Mouse (Mus musculus): ENCODE measurements around the gene Atp8b4. TPM values are rescaled to one million over a fixed set of nuclear protein-coding genes. Genes with fewer than 3 reads are reported as not detected.
"Not testable (repeated sequence)": the region's sequence is repeated elsewhere in the genome, so short reads cannot be mapped to it uniquely, and the experiment has no call there.

Gene Atp8b4
- polyA plus RNA-seq, 1 experiment from 2014 or later, result 0.13 TPM

GRCm38 (mm10) chr2:126524271-126524670 is 23.8 kb upstream of the Atp8b4 start:
- H3K4me2 ChIP-seq (ENCODE audit: low read length), result no peak overlapping the region
- H3K4me1 ChIP-seq (ENCODE audit: control insufficient read depth, insufficient read depth, low read length), result no peaks in the 10 kb centered on the region
- ATAC-seq (ENCODE audit: low FRiP score, low TSS enrichment) (no peak), DNase-seq (no peak)
- 73% methylated on average over 2 of the region's 2 CpGs for WGBS
- H3K27ac ChIP-seq (replicated peaks; ENCODE audit: low read depth, low read length), result no peak overlapping the region
- no peak overlapping the region for H3K9ac ChIP-seq (replicated peaks; ENCODE audit: low read length)
- no peaks in the 10 kb centered on the region for H3K9me3 ChIP-seq (ENCODE audit: control insufficient read depth, low read length)
- H3K27me3 ChIP-seq (ENCODE audit: control insufficient read depth, insufficient read depth, low read length), result no peaks in the 10 kb centered on the region
- no peaks in the 10 kb centered on the region for H3K36me3 ChIP-seq (ENCODE audit: control insufficient read depth, insufficient read depth, low read length)
- no peak overlapping the region for H3K4me3 ChIP-seq (replicated peaks; ENCODE audit: low read depth, low read length)

GRCm38 (mm10) chr2:126523101-126523745 is 22.7 kb upstream of the Atp8b4 start:
- H3K4me3 ChIP-seq (replicated peaks; ENCODE audit: low read depth, low read length); H3K4me1 ChIP-seq (ENCODE audit: control insufficient read depth, insufficient read depth, low read length); H3K27me3 ChIP-seq (ENCODE audit: control insufficient read depth, insufficient read depth, low read length); ATAC-seq (ENCODE audit: low FRiP score, low TSS enrichment); H3K4me2 ChIP-seq (ENCODE audit: low read length); H3K9me3 ChIP-seq (ENCODE audit: control insufficient read depth, low read length); H3K9ac ChIP-seq (replicated peaks; ENCODE audit: low read length); H3K27ac ChIP-seq (replicated peaks; ENCODE audit: low read depth, low read length); H3K36me3 ChIP-seq (ENCODE audit: control insufficient read depth, insufficient read depth, low read length); DNase-seq: not testable (repeated sequence)
- WGBS, result 64% methylated on average over 5 of the region's 5 CpGs

DNA sequence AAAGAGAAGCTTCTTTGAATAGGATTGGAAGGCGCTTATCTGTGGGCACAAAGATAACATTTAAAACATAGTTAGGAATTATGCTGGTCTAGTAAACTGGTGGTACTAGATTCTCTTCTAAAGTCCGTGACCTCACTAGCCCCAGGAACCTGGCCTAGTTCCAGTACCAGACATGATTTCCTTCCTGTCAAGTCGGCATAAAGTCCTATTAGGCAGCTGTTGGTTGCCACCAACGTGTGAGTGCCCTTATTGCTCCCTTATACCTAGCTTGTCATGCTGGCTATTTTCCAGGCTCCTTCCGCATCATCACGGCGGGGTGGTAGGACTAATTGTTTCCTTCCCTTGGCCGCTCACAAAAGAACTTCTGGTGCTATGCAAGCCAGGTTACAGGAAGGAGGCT is 21.6 kb upstream of the Atp8b4 start:
- WGBS, result 80% methylated on average over 8 of the region's 8 CpGs
- no peak overlapping the region for H3K4me2 ChIP-seq (ENCODE audit: low read length)
- no peak overlapping the region for H3K27ac ChIP-seq (replicated peaks; ENCODE audit: low read depth, low read length)
- H3K4me3 ChIP-seq (replicated peaks; ENCODE audit: low read depth, low read length), result no peak overlapping the region
- no peak for DNase-seq
- no peak for ATAC-seq (ENCODE audit: low FRiP score, low TSS enrichment)
- H3K9ac ChIP-seq (replicated peaks; ENCODE audit: low read length), result no peak overlapping the region
- no peaks in the 10 kb centered on the region for H3K9me3 ChIP-seq (ENCODE audit: control insufficient read depth, low read length)
- H3K27me3 ChIP-seq (ENCODE audit: control insufficient read depth, insufficient read depth, low read length), result no peaks in the 10 kb centered on the region
- no peaks in the 10 kb centered on the region for H3K4me1 ChIP-seq (ENCODE audit: control insufficient read depth, insufficient read depth, low read length)
- no peaks in the 10 kb centered on the region for H3K36me3 ChIP-seq (ENCODE audit: control insufficient read depth, insufficient read depth, low read length)

- no peak overlapping the region for H3K4me2 ChIP-seq (ENCODE audit: low read length)
- H3K9me3 ChIP-seq (ENCODE audit: control insufficient read depth, low read length), result no peaks in the 10 kb centered on the region
- no peaks in the 10 kb centered on the region for H3K27me3 ChIP-seq (ENCODE audit: control insufficient read depth, insufficient read depth, low read length)
- no peak overlapping the region for H3K27ac ChIP-seq (replicated peaks; ENCODE audit: low read depth, low read length)
- no peak for DNase-seq
- WGBS, result 86% methylated on average over 10 of the region's 10 CpGs
- no peaks in the 10 kb centered on the region for H3K36me3 ChIP-seq (ENCODE audit: control insufficient read depth, insufficient read depth, low read length)
- no peak for ATAC-seq (ENCODE audit: low FRiP score, low TSS enrichment)
- no peak overlapping the region for H3K4me3 ChIP-seq (replicated peaks; ENCODE audit: low read depth, low read length)
- no peaks in the 10 kb centered on the region for H3K4me1 ChIP-seq (ENCODE audit: control insufficient read depth, insufficient read depth, low read length)
- H3K9ac ChIP-seq (replicated peaks; ENCODE audit: low read length), result no peak overlapping the region
Observed at GRCm38 (mm10) chr2:126521471-126521870, 21.0 kb upstream of the Atp8b4 start.

- H3K27me3 ChIP-seq (ENCODE audit: control insufficient read depth, insufficient read depth, low read length), result no peaks in the 10 kb centered on the region
- H3K4me3 ChIP-seq (replicated peaks; ENCODE audit: low read depth, low read length), result no peak overlapping the region
- no peak overlapping the region for H3K9ac ChIP-seq (replicated peaks; ENCODE audit: low read length)
- ATAC-seq (ENCODE audit: low FRiP score, low TSS enrichment) (peak; percentile 53; the same call in 1 of the 2 replicates), DNase-seq (peak; percentile 85)
- WGBS, result 13% methylated on average over 7 of the region's 7 CpGs
- H3K4me2 ChIP-seq (ENCODE audit: low read length), result no peak overlapping the region
- H3K9me3 ChIP-seq (ENCODE audit: control insufficient read depth, low read length), result no peaks in the 10 kb centered on the region
- H3K4me1 ChIP-seq (ENCODE audit: control insufficient read depth, insufficient read depth, low read length), result no peaks in the 10 kb centered on the region
- no peak overlapping the region for H3K27ac ChIP-seq (replicated peaks; ENCODE audit: low read depth, low read length)
- H3K36me3 ChIP-seq (ENCODE audit: control insufficient read depth, insufficient read depth, low read length), result no peaks in the 10 kb centered on the region
Observed at GRCm38 (mm10) chr2:126520828-126521227, 20.4 kb upstream of the Atp8b4 start.

GRCm38 (mm10) chr2:126519872-126520581 is 19.6 kb upstream of the Atp8b4 start:
- Histone ChIP-seq H3K9me3 (ENCODE audit: control insufficient read depth, low read length) (no peaks in the 10 kb centered on the region), H3K4me2 (ENCODE audit: low read length) (no peak overlapping the region)
- no peak for ATAC-seq (ENCODE audit: low FRiP score, low TSS enrichment)

DNA sequence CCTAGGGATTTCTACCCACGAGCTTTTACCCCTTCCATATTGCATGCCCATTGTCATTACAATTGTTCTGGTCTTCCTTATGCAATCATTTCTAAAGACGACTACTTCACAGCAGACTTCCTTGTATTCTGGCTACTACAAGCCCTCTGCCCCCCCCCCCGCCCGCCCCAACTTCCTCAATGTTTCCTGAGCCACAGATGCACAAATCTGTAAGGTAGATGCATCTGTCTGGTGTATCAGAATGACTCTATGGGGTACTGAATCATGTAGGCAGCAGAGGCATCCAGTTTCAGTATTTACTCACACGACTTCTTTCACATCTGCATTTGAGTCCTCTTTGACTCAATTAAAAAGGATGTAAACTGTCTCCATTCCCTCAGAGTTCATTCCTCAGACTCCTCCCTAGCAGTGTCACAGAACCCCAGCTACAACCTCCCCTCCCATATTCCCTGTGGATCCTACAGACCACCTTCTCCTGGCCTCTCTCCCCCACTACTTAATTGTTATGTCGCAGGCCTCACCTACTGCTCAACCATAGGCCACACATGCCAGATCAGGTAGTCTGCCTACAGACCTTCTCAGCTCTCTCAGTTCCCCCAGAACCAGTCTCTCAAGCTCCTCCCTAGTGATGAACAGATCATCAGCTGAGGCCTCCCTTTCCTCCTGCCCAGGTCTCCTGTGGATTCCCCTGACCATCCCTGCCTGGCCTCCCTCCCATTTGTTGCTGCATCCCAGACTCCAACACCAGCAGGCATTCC is 14.8 kb upstream of the Atp8b4 start:
- H3K9me3 ChIP-seq (ENCODE audit: control insufficient read depth, low read length), result no peaks in the 10 kb centered on the region
- no peaks in the 10 kb centered on the region for H3K27me3 ChIP-seq (ENCODE audit: control insufficient read depth, insufficient read depth, low read length)
- no peak overlapping the region for H3K4me3 ChIP-seq (replicated peaks; ENCODE audit: low read depth, low read length)
- ATAC-seq (ENCODE audit: low FRiP score, low TSS enrichment) (no peak), DNase-seq (no peak)
- no peak overlapping the region for H3K9ac ChIP-seq (replicated peaks; ENCODE audit: low read length)
- no peak overlapping the region for H3K4me2 ChIP-seq (ENCODE audit: low read length)
- no peaks in the 10 kb centered on the region for H3K4me1 ChIP-seq (ENCODE audit: control insufficient read depth, insufficient read depth, low read length)
- no peak overlapping the region for H3K27ac ChIP-seq (replicated peaks; ENCODE audit: low read depth, low read length)
- 80% methylated on average over 6 of the region's 6 CpGs for WGBS
- H3K36me3 ChIP-seq (ENCODE audit: control insufficient read depth, insufficient read depth, low read length), result no peaks in the 10 kb centered on the region

More at GRCm38 (mm10) chr2:126519872-126520581, 19.6 kb upstream of the Atp8b4 start:
- no peak overlapping the region for H3K9ac ChIP-seq (replicated peaks; ENCODE audit: low read length)
- no peaks in the 10 kb centered on the region for H3K4me1 ChIP-seq (ENCODE audit: control insufficient read depth, insufficient read depth, low read length)
- H3K27me3 ChIP-seq (ENCODE audit: control insufficient read depth, insufficient read depth, low read length), result no peaks in the 10 kb centered on the region
- H3K27ac ChIP-seq (replicated peaks; ENCODE audit: low read depth, low read length), result no peak overlapping the region
- DNase-seq, result no peak
- WGBS, result 88% methylated on average over 11 of the region's 11 CpGs
- no peak overlapping the region for H3K4me3 ChIP-seq (replicated peaks; ENCODE audit: low read depth, low read length)
- H3K36me3 ChIP-seq (ENCODE audit: control insufficient read depth, insufficient read depth, low read length), result no peaks in the 10 kb centered on the region

- Histone ChIP-seq H3K9me3 (ENCODE audit: control insufficient read depth, low read length) (no peaks in the 10 kb centered on the region), H3K27me3 (ENCODE audit: control insufficient read depth, insufficient read depth, low read length) (no peaks in the 10 kb centered on the region), H3K4me3 (replicated peaks; ENCODE audit: low read depth, low read length) (no peak overlapping the region), H3K27ac (replicated peaks; ENCODE audit: low read depth, low read length) (no peak overlapping the region), H3K36me3 (ENCODE audit: control insufficient read depth, insufficient read depth, low read length) (no peaks in the 10 kb centered on the region), H3K9ac (replicated peaks; ENCODE audit: low read length) (no peak overlapping the region), H3K4me1 (ENCODE audit: control insufficient read depth, insufficient read depth, low read length) (no peaks in the 10 kb centered on the region), H3K4me2 (ENCODE audit: low read length) (no peak overlapping the region)
- no peak for DNase-seq
- 68% methylated on average over 1 of the region's 1 CpGs for WGBS
- ATAC-seq (ENCODE audit: low FRiP score, low TSS enrichment), result no peak
Observed at GRCm38 (mm10) chr2:126508228-126508627, 7.8 kb upstream of the Atp8b4 start.

Data from midbrain, embryonic 14.5 days (tissue).